Mouse (Mus musculus) hindbrain, embryonic 13.5 days (tissue): ENCODE data around the gene Abcg8. TPM values are rescaled to one million over a fixed set of nuclear protein-coding genes. Genes with fewer than 3 reads are reported as not detected.

Source experiments
- ATAC-seq: fragments of 200-750 bp; cut with Nextera tagmentation; 2 replicates; pipeline ENCODE4 v1.8.0; 2017; ENCODE audit warnings: moderate TSS enrichment; ENCODE audit not compliant: low FRiP score
- H3K27ac ChIP-seq: fragments of 300-500 bp; sonication (generic); 2 replicates; pipeline ENCODE4 v1.5.1; 2015; ENCODE audit warnings: inconsistent platforms, mild to moderate bottlenecking, moderate library complexity
- H3K27me3 ChIP-seq: fragments of 300-500 bp; sonication (generic); 2 replicates; pipeline ENCODE4 v1.6.1; 2015; ENCODE audit warnings: mild to moderate bottlenecking, inconsistent platforms
- H3K36me3 ChIP-seq: fragments of 300-500 bp; sonication (generic); 2 replicates; pipeline ENCODE4 v1.6.1; 2015; ENCODE audit warnings: mild to moderate bottlenecking, inconsistent platforms
- H3K4me1 ChIP-seq: fragments of 300-500 bp; sonication (generic); replicated peaks from 2 replicates; pipeline ENCODE4 v1.6.1; 2015; ENCODE audit warnings: inconsistent platforms
- H3K4me2 ChIP-seq: fragments of 300-500 bp; sonication (generic); 2 replicates; pipeline ENCODE4 v1.6.1; 2015; ENCODE audit warnings: inconsistent platforms, mild to moderate bottlenecking, moderate library complexity
- H3K4me3 ChIP-seq: fragments of 300-500 bp; sonication (generic); 2 replicates; pipeline ENCODE4 v1.5.1; 2015; ENCODE audit warnings: mild to moderate bottlenecking, inconsistent platforms
- H3K9ac ChIP-seq: fragments of 300-500 bp; sonication (generic); 2 replicates; pipeline ENCODE4 v1.6.1; 2015; ENCODE audit warnings: mild to moderate bottlenecking, inconsistent platforms
- H3K9me3 ChIP-seq: fragments of 300-500 bp; sonication (generic); 2 replicates; pipeline ENCODE4 v1.6.1; 2016; ENCODE audit warnings: inconsistent platforms
- WGBS: fragments of 180-500 bp; shearing (Covaris S2); methylation state at CpG from one replicate; pipeline ENCODE4 v1.1.7; 2015; 5-methylcytosine and 5-hydroxymethylcytosine counted together
- polyA plus RNA-seq: library from polyadenylated mRNA; unstranded; fragments of >200 nt; fragmentation: Nextera tagmentation; extraction: Ambion mirVana; gene quantifications from 2 replicates; pipeline ENCODE4 v1.2.1, GENCODE M21; 2015

Gene Abcg8
- polyA plus RNA-seq = 0.13 and 0.19 TPM in 2 replicates

DNA sequence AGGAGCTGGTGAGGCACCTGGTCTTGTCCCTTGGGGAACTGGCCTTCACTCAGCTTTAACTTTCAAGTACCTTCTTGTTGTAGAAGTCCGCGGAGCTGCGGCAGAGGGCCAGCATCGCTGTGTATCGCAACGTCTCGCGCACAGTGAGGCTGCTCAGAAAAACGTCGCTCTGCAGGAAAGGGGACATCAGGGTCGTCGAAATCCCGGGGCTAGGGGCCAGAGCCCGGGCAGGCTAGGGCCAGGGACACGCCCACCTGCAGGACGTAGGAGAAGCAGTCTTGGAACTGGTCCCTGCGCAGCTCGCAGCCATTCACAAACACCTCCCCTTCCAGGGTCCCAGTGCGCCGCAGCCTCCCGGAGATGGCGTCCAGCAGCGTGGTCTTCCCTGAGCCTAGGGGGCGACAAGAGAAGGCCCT lies at the start of gene Abcg8:
TSS of gene Abcg8 (plus strand) at position 352 of the 416 bp plus-strand sequence.
- H3K4me1 ChIP-seq = peaks cover 8% of the 10 kb centered on the region
- H3K4me2 ChIP-seq = peak within 1 kb of the TSS; percentile 62
- H3K9ac ChIP-seq = peak within 1 kb of the TSS; percentile 63; the same call in 1 of the 2 replicates
- peaks cover 35% of the 10 kb centered on the region for H3K27me3 ChIP-seq
- no peaks in the 10 kb centered on the region for H3K9me3 ChIP-seq
- H3K4me3 ChIP-seq = peak within 1 kb of the TSS; percentile 37
- H3K27ac ChIP-seq = no peak within 1 kb of the TSS
- 1% methylated on average over 24 of the region's 24 CpGs for WGBS
- 0 out of 2 replicates have a peak, but pooled peaks have one; percentile 7 for ATAC-seq
- no peaks in the 10 kb centered on the region for H3K36me3 ChIP-seq

DNA sequence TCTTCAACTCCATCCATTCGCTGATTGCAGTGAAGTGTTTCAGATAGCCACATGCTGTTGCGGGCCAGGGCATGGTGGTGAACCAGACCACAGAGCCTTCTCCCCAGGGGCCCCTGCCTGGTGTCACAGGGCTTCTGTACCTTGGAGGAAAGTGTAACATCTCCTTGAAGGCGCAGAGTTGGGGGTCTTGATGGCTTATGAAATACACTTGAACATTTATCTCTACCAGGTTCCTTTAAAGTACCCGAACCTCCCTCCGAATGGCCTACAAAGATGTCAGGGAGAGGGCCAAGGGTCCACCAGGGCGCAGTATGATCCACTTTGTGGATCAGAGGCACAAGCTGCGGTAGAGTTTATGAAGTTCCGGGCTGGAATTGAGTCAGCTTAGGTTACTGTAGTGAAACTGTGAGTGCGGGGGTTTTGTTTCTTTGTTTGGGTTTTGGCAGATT lies 49.2 kb upstream of the Abcg8 start:
- Histone ChIP-seq H3K9ac (peak overlapping the region; percentile 73), H3K27me3 (no peaks in the 10 kb centered on the region), H3K36me3 (no peaks in the 10 kb centered on the region), H3K9me3 (no peaks in the 10 kb centered on the region), H3K4me2 (peak overlapping the region; percentile 57), H3K4me3 (peak overlapping the region; percentile 60), H3K4me1 (peaks cover 6% of the 10 kb centered on the region), H3K27ac (peak overlapping the region; percentile 73; the same call in 1 of the 2 replicates)
- WGBS = 40% methylated on average over 9 of the region's 9 CpGs
- peak; percentile 69 for ATAC-seq

DNA sequence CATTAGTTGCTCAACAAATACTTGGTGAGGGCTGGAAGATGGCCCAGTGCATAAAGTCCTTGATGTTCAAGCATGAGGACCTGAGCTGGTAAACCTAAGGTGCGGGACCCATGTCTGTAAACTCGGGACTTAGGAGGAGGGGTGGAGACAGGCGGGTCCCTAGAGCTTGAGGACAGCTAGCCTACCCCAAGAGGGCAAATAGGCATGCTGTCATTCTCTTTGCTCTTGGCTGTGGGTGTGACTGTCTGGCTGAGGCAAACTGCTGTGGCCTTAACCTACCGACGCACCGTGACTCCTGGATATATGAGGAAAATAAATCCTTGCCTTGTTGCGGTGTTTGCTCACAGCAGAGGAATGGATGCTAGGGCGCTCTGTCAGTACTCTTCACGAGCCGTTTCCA lies 48.4 kb upstream of the Abcg8 start:
- ATAC-seq = no peak
- Histone ChIP-seq H3K36me3 (0 out of 2 replicates have a peak, but pooled peaks cover 5% of the 10 kb centered on the region), H3K9me3 (no peaks in the 10 kb centered on the region), H3K27ac (no peak overlapping the region), H3K4me2 (no peak overlapping the region), H3K4me3 (no peak overlapping the region), H3K9ac (no peak overlapping the region), H3K27me3 (no peaks in the 10 kb centered on the region), H3K4me1 (peaks cover 6% of the 10 kb centered on the region)
- 90% methylated on average over 10 of the region's 10 CpGs for WGBS

DNA sequence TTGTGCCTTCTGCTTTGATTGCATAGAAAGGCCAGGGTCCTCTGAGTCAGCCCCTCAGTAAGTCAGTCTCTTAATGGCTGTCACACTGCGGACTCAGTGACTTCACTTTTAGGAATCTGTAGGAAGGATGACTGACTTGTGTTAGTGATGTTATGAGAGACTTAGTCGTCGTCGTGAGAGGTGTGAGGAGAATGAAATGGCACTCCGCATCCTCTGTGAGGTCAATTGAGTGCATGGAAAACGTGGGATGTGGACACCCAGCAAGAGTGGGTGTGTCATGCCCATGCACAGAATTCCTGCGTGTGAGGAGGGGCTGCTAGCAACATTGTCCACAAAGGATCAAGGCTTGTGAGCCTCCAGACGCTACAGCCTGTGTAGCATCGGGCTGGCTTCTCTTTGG lies 47.5 kb upstream of the Abcg8 start:
- no peak overlapping the region for H3K4me2 ChIP-seq
- no peaks in the 10 kb centered on the region for H3K9me3 ChIP-seq
- no peak overlapping the region for H3K4me3 ChIP-seq
- no peak for ATAC-seq
- H3K36me3 ChIP-seq = 0 out of 2 replicates have a peak, but pooled peaks cover 5% of the 10 kb centered on the region
- H3K4me1 ChIP-seq = peaks cover 6% of the 10 kb centered on the region
- no peak overlapping the region for H3K9ac ChIP-seq
- H3K27ac ChIP-seq = no peak overlapping the region
- 91% methylated on average over 9 of the region's 9 CpGs for WGBS
- no peaks in the 10 kb centered on the region for H3K27me3 ChIP-seq

DNA sequence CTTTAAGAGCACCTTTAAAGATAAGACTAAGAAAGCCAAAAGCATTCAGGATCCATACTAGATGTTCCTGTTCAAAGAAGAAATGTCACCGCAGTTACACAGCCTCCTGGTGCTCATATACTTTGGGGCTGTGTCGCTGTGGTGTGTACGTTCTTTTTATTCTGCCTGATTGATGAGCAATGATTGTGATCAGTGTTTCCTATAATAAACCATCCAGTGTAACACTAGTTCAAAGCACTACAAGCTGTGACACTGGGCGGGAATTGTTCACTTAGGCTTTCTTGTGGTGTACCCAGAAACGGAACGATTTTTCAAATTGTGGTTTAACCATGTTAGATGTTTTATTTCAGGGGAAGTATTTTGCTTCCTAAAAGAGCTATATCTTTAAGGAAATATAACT lies 44.3 kb upstream of the Abcg8 start:
- WGBS = 88% methylated on average over 6 of the region's 6 CpGs

DNA sequence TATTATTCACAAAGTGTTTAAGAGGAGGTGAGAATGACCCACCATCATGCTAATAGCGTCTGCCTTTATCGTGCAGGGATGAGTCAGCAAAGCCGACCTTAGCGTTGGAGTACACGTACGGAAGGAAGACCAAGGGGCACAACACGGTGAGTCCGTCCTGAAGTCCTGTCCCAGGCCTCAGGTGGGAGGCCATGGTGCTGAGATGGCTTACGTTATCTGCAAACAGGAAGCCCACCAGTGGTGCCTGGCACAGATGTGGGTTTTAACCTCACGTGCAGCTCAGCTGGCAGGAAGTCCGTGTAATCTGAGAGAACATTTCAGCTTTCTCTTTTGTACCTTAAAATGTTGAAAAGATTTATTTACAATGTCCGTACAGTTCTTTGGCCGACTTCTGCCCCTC lies 42.7 kb upstream of the Abcg8 start:
- no peaks in the 10 kb centered on the region for H3K9me3 ChIP-seq
- 0 out of 2 replicates have a peak, but pooled peaks cover 6% of the 10 kb centered on the region for H3K4me1 ChIP-seq
- no peak overlapping the region for H3K9ac ChIP-seq
- no peak overlapping the region for H3K4me2 ChIP-seq
- ATAC-seq = no peak
- WGBS = 88% methylated on average over 13 of the region's 13 CpGs
- no peak overlapping the region for H3K27ac ChIP-seq
- no peak overlapping the region for H3K4me3 ChIP-seq
- H3K36me3 ChIP-seq = 0 out of 2 replicates have a peak, but pooled peaks cover 8% of the 10 kb centered on the region
- no peaks in the 10 kb centered on the region for H3K27me3 ChIP-seq

More for the DNA sequence above, 44.3 kb upstream of the Abcg8 start:
- H3K27me3 ChIP-seq = no peaks in the 10 kb centered on the region
- H3K36me3 ChIP-seq = 0 out of 2 replicates have a peak, but pooled peaks cover 8% of the 10 kb centered on the region
- no peak for ATAC-seq
- no peak overlapping the region for H3K4me2 ChIP-seq
- H3K9ac ChIP-seq = no peak overlapping the region
- H3K9me3 ChIP-seq = no peaks in the 10 kb centered on the region
- peaks cover 11% of the 10 kb centered on the region for H3K4me1 ChIP-seq
- no peak overlapping the region for H3K4me3 ChIP-seq
- H3K27ac ChIP-seq = no peak overlapping the region

DNA sequence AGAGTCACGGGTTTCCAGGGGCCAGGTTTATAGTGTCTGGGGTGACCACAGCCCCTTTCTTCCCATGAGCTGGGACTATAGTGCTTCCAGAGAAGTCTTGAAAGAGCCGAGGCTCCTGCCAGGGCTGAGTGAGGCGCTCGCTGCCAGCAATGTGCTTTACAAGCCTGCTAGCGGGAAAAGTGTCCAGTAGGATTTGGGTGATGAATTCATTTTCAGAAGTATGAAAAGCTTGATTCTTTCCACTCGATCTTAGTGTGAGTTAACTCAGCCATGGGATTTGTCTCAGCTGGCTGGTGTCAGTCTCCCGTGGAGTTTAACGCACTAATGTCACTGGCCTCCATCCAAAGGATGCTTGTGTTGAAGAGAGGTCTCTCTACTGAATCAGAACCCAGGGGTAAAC lies 39.8 kb upstream of the Abcg8 start:
- Histone ChIP-seq H3K9ac (no peak overlapping the region), H3K36me3 (0 out of 2 replicates have a peak, but pooled peaks cover 8% of the 10 kb centered on the region), H3K27ac (no peak overlapping the region), H3K9me3 (no peaks in the 10 kb centered on the region), H3K27me3 (no peaks in the 10 kb centered on the region), H3K4me3 (no peak overlapping the region), H3K4me2 (no peak overlapping the region), H3K4me1 (0 out of 2 replicates have a peak, but pooled peaks cover 6% of the 10 kb centered on the region)
- WGBS = 59% methylated on average over 8 of the region's 8 CpGs
- ATAC-seq = no peak

DNA sequence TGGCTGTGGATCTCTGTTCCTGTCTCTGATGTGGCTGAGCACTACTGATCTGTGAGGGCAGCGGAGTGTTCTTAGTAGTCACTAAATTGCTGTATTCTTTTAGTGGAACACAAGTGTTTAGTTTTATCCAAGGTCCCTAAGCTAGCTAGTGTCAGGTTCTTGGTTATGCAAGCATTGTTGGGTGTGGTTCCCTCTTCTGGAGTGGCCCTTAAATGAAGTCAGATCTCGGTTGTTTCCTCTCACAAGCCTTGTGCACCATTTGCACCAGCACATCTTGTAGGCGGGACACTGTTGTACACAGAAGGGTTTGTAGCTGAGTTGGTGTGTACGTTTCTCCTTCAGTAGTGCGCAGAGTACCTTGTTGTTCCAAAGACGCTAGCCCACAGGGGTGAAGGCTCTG lies 38.1 kb upstream of the Abcg8 start:
- Histone ChIP-seq H3K9ac (no peak overlapping the region), H3K36me3 (0 out of 2 replicates have a peak, but pooled peaks cover 3% of the 10 kb centered on the region), H3K4me3 (no peak overlapping the region), H3K9me3 (no peaks in the 10 kb centered on the region), H3K4me1 (0 out of 2 replicates have a peak, but pooled peaks cover 6% of the 10 kb centered on the region), H3K4me2 (no peak overlapping the region), H3K27me3 (no peaks in the 10 kb centered on the region), H3K27ac (no peak overlapping the region)
- ATAC-seq = no peak
- 94% methylated on average over 6 of the region's 6 CpGs for WGBS

DNA sequence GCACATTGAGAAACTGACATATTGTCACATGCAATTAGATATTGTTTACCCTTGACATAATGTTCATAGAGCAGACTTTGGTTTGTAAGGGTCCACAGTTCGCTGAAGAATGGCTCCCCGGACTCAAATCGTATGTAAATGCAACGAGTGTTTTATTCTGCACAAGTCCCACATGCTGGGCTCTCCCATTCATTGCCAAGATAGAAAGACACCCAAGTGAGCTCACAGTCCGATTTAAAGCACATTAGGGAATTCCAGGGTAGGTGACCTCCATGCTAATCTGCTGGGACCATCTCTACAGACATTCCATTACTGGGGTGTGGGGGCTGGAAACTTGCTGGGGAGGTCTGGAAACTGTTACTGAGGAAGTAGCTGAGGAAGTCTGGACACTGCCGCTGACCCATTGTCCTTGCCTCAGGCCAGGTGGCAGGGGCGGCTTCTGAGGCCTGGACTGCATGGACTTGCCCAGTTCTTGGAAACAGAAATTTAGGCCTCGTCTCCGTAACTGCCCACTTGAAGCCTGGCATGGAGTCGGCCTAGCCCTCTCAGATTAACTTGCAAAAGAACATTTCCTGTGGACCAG lies 36.2 kb upstream of the Abcg8 start:
- 63% methylated on average over 10 of the region's 10 CpGs for WGBS
- no peaks in the 10 kb centered on the region for H3K27me3 ChIP-seq
- no peak overlapping the region for H3K4me3 ChIP-seq
- no peak overlapping the region for H3K9ac ChIP-seq
- no peak overlapping the region for H3K27ac ChIP-seq
- H3K4me1 ChIP-seq = 0 out of 2 replicates have a peak, but pooled peaks cover 6% of the 10 kb centered on the region
- no peak overlapping the region for H3K4me2 ChIP-seq
- ATAC-seq = no peak
- H3K9me3 ChIP-seq = no peaks in the 10 kb centered on the region
- H3K36me3 ChIP-seq = no peaks in the 10 kb centered on the region

DNA sequence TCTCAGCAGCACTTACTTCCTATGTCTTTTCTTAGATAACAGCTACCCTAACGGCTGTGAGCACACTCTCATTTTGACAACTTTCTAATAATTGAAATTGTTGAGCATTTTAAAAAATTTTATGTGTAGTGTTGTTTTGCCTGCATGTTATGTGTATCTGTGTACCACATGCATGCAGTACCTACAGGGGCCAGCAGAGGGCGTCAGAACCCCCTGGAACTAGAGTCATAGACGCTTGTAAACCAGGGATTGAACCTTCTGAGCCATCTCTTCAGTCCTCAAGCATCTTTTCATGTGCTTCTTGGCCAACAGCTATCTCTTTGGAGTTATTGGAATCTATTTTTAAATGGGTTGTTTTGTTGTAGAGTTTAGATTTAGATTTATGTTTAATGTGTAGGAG lies 34.2 kb upstream of the Abcg8 start:
- H3K9me3 ChIP-seq = no peaks in the 10 kb centered on the region
- no peak overlapping the region for H3K27ac ChIP-seq
- H3K9ac ChIP-seq = no peak overlapping the region
- ATAC-seq = no peak
- H3K36me3 ChIP-seq = no peaks in the 10 kb centered on the region
- no peak overlapping the region for H3K4me3 ChIP-seq
- no peak overlapping the region for H3K4me2 ChIP-seq
- H3K27me3 ChIP-seq = no peaks in the 10 kb centered on the region
- no peaks in the 10 kb centered on the region for H3K4me1 ChIP-seq
- WGBS = 36% methylated on average over 3 of the region's 3 CpGs

DNA sequence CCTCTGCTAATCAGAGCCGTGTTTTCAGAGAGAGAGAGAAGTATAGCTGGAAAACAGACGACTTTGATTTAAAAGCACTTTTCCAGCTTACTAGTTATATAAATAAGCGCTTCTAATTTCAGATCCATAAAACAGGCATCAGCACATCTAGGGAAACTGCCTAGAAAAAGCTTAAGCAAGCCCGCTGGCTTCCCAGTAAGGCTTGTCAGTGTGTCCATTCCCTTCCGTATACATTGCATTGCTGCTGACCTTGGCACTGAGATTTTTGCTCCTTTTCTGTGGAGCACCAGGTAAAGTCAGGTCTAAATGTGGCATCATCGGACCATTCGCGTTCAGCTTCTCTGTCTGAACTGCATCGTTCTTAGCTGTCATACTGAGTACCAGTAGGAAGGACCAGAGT lies 33.8 kb upstream of the Abcg8 start:
- ATAC-seq = no peak
- Histone ChIP-seq H3K36me3 (no peaks in the 10 kb centered on the region), H3K9ac (no peak overlapping the region), H3K27ac (no peak overlapping the region), H3K4me2 (no peak overlapping the region), H3K4me3 (no peak overlapping the region), H3K4me1 (no peaks in the 10 kb centered on the region), H3K9me3 (no peaks in the 10 kb centered on the region), H3K27me3 (no peaks in the 10 kb centered on the region)
- WGBS = 93% methylated on average over 9 of the region's 9 CpGs

DNA sequence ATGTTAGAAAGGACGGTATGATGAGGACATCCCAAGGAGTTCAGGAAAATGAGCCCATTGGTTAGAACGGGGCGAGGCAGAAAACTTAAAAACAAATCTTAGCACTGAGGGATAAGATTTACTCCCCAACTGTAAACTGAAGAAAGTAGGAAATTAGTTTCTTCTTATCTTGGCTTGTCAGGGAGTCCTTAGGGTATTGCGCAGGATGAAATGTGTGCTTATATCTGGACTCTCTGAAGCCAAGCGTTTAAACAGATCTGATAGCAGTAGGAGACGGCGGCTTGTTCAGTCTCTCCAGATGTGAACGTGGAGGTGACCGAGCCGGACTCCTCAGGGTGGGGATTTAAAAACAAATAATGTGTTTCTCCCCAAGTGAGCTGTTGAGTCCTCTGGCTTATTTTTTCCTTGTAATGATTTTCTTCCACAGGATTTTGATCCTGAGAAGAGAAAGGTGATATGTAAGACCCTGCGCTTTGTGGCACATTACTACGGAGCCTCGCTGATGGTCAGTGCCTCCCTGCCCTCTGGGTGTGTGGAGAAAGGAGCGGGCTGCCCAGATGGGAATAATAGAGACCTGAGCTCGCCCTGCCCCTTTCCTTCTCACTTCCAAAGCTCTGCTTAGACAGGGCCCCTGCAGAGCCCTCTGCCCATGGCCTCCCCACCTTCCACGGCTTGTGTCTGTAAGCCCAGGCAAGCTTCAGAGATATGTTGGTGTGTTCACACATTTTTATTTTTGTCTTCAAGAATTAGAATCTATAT lies 31.6 kb upstream of the Abcg8 start:
- H3K36me3 ChIP-seq = no peaks in the 10 kb centered on the region
- no peak overlapping the region for H3K4me2 ChIP-seq
- no peak overlapping the region for H3K27ac ChIP-seq
- WGBS = 64% methylated on average over 16 of the region's 16 CpGs
- H3K4me1 ChIP-seq = no peaks in the 10 kb centered on the region
- ATAC-seq = no peak
- H3K4me3 ChIP-seq = no peak overlapping the region
- no peaks in the 10 kb centered on the region for H3K27me3 ChIP-seq
- peak overlapping the region; percentile 29; the same call in 1 of the 2 replicates for H3K9ac ChIP-seq
- no peaks in the 10 kb centered on the region for H3K9me3 ChIP-seq
